Mouse (Mus musculus): ENCODE measurements around the gene Tpst1. TPM values are rescaled to one million over a fixed set of nuclear protein-coding genes. Genes with fewer than 3 reads are reported as not detected.
A peak's percentile ranks its signal among the peaks of the same experiment; 100 is the strongest.

Gene Tpst1
- polyA plus RNA-seq, 1 experiment from 2014 or later = 55.6 TPM

DNA sequence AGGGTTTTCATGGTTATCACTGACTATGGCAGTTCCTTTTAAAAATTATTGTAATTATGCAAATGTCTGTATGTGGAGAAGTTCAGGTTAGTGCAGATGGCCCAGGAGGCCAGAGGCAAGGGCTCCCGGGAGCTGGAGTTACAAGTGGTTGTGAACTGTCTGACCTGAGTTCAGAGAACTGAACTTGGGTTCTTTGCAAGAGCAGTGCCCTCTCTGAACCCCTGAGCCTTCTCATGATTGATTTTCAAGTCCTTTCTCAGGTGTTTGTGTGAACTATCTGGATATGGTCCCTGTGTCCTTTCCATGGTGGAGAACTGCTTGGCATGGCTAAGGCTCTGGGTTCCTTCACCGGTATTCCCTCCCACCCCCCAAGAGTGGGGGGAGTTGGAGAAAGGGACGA lies 29.4 kb upstream of the Tpst1 start:
- Histone ChIP-seq H3K9me3 (no peaks in the 10 kb centered on the region), H3K27ac (replicated peaks) (no peak overlapping the region), H3K36me3 (replicated peaks) (peaks cover 92% of the 10 kb centered on the region), H3K4me1 (0 out of 2 replicates have a peak, but pooled peaks cover 5% of the 10 kb centered on the region), H3K4me3 (no peak overlapping the region), H3K27me3 (replicated peaks; ENCODE audit: low read depth, poor library complexity, severe bottlenecking) (no peaks in the 10 kb centered on the region)
- 90% methylated on average over 3 of the region's 3 CpGs for WGBS
- DNase-seq (ENCODE audit: low spot score) = no peak

DNA sequence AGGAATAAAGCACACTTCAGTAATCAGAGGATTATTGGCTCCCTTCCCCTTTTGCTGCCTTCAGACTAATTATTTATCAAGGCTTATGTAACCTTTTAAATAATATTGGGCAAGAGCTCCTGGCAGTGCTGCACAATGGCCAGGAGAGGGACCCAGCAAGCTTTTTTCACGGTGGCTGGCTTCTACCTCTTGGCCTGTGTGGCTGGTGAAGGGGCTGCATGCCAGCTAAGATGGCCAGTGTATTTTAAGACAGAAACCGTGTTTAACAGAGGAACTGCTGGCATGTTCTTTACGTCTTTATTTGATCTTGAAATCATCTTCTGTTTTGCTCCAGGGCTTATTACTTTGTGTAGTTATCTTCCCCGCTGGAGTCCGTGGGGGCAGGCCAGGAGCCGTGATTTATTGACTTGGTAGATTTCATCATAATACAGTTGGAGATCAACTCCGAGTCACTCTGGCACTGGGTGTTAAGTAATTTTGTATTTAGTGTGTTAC lies 28.9 kb upstream of the Tpst1 start:
- no peaks in the 10 kb centered on the region for H3K27me3 ChIP-seq (replicated peaks; ENCODE audit: low read depth, poor library complexity, severe bottlenecking)
- 0 out of 2 replicates have a peak, but pooled peaks cover 5% of the 10 kb centered on the region for H3K4me1 ChIP-seq
- DNase-seq (ENCODE audit: low spot score) = no peak
- H3K4me3 ChIP-seq = no peak overlapping the region
- H3K9me3 ChIP-seq = no peaks in the 10 kb centered on the region
- no peak overlapping the region for H3K27ac ChIP-seq (replicated peaks)
- 85% methylated on average over 7 of the region's 7 CpGs for WGBS
- H3K36me3 ChIP-seq (replicated peaks) = peaks cover 95% of the 10 kb centered on the region

DNA sequence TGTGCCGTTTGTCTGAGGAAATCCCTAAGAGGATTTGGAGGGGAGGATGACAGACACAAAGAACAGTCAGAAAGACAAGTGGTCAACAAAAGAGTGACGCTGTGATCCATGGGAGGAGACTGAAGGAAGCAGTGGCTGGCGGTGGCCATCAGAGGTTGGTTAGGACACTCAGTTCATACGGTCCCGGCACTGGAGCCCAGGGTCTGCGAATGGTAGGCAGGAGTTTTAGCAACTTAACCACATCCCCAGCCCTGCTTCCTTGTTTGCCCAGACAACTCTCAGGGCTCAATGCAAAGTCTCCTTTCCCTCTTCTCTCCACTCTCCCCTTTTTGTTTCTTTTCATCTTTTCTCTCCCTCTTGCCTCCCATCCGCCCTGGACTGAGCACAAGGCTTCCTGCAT lies 27.0 kb upstream of the Tpst1 start:
- Histone ChIP-seq H3K27me3 (replicated peaks; ENCODE audit: low read depth, poor library complexity, severe bottlenecking) (no peaks in the 10 kb centered on the region), H3K36me3 (replicated peaks) (peaks cover 92% of the 10 kb centered on the region), H3K9me3 (no peaks in the 10 kb centered on the region), H3K27ac (replicated peaks) (no peak overlapping the region), H3K4me3 (no peak overlapping the region), H3K4me1 (0 out of 2 replicates have a peak, but pooled peaks cover 5% of the 10 kb centered on the region)
- DNase-seq (ENCODE audit: low spot score) = no peak
- WGBS = 88% methylated on average over 7 of the region's 7 CpGs

DNA sequence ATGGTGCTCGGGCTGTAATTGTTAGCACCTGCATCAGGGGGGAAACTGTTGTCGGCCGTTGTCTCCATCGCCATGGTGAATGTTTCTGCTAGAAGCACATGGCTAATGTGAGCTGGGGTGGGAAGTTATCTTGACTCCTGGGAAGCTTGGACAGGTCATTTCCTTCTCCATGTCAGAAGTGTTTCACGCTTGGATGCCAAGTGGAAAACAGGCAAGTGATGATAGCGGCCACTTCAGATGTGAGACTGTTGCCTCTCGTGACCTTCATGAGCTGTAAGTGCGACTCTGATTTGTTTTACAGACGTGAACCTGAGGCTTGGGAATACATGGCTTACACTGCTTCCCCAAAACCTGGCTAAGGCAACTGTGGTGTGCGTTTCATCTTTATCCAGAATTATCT lies 26.5 kb upstream of the Tpst1 start:
- no peaks in the 10 kb centered on the region for H3K9me3 ChIP-seq
- no peak overlapping the region for H3K27ac ChIP-seq (replicated peaks)
- peak; percentile 20 for DNase-seq (ENCODE audit: low spot score)
- WGBS = 88% methylated on average over 10 of the region's 10 CpGs
- H3K4me3 ChIP-seq = no peak overlapping the region
- no peaks in the 10 kb centered on the region for H3K27me3 ChIP-seq (replicated peaks; ENCODE audit: low read depth, poor library complexity, severe bottlenecking)
- 0 out of 2 replicates have a peak, but pooled peaks cover 5% of the 10 kb centered on the region for H3K4me1 ChIP-seq
- H3K36me3 ChIP-seq (replicated peaks) = peaks cover 92% of the 10 kb centered on the region

DNA sequence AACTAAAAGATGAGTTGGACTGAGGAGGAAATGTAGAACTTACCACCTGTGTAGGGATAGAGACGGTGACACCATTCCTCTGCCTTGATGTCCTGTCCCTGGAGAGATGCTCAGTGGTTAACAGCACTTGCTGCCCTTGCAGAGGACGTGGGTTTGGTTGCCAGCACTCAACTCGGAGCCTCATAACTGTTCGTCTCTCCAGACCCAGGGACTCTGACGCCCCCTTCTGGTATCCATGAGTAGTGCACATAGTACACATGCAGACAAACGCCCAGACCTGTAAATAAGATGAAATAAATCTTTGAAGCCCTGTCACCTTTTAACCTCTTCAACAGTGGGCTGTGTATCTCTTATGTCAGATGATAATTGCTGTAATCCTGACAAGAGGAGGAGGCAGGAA lies 26.1 kb upstream of the Tpst1 start:
- Histone ChIP-seq H3K9me3 (no peaks in the 10 kb centered on the region), H3K4me3 (no peak overlapping the region), H3K4me1 (0 out of 2 replicates have a peak, but pooled peaks cover 5% of the 10 kb centered on the region), H3K36me3 (replicated peaks) (peaks cover 92% of the 10 kb centered on the region), H3K27ac (replicated peaks) (no peak overlapping the region), H3K27me3 (replicated peaks; ENCODE audit: low read depth, poor library complexity, severe bottlenecking) (no peaks in the 10 kb centered on the region)
- WGBS = 80% methylated on average over 6 of the region's 6 CpGs
- no peak for DNase-seq (ENCODE audit: low spot score)

DNA sequence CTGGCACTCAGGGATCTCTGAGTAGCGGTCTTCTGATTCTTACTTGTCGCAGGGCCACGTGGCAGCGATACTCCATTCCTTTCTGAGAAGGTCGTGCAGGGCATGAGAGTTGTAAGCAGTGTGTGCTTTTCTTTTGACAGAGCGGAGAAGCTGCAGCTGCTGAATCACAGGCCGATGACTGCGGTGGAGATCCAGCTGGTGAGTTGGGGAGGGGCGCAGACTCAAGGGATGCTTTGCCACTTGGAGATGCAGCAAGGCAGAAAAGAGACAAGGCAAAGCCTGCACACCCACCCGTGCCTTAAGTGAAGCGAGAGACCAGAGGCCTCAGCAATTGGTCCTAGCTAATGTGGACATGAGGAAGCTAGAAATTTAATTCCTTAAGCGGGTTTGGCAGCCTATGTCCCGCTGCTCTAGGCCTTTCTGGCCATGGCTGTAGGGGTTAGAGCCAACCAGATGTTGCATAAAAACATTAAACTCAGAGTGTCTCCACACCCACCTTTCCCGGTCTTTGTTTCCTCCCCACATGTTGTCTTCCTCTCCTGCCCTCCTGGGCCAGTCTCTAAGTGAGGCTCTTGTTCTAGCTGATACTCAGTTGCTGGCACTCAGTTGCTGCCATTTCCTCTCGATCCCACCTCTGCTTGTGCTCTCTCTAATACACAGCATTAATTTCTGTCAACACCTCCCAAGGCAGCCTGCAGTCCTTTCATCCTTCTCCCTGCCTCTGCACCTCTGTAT lies 24.2 kb upstream of the Tpst1 start:
- Histone ChIP-seq H3K27me3 (replicated peaks; ENCODE audit: low read depth, poor library complexity, severe bottlenecking) (no peaks in the 10 kb centered on the region), H3K4me1 (0 out of 2 replicates have a peak, but pooled peaks cover 5% of the 10 kb centered on the region), H3K36me3 (replicated peaks) (peaks cover 86% of the 10 kb centered on the region), H3K9me3 (no peaks in the 10 kb centered on the region), H3K4me3 (no peak overlapping the region), H3K27ac (replicated peaks) (no peak overlapping the region)
- no peak for DNase-seq (ENCODE audit: low spot score)
- WGBS = 91% methylated on average over 15 of the region's 15 CpGs

DNA sequence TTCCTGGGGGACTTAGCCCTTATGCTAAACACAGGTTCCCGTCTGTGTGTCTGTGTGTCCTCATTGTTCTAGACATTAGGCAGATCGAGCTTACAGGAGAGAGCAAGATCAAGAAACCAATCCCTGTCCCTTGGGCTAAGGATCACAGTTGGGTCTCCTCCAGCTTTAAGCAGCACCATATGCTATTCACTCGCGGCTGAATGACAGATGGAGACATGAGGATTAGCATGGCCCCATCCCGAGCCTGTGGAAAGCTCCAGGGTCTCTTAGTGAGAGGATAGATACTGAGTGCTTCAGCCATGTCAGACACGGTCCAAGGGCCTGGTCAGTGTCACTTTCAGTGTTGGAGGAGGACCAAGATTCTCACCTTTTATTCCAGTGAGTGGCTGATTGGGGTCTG lies 22.7 kb upstream of the Tpst1 start:
- H3K36me3 ChIP-seq (replicated peaks) = peaks cover 84% of the 10 kb centered on the region
- no peak for DNase-seq (ENCODE audit: low spot score)

DNA sequence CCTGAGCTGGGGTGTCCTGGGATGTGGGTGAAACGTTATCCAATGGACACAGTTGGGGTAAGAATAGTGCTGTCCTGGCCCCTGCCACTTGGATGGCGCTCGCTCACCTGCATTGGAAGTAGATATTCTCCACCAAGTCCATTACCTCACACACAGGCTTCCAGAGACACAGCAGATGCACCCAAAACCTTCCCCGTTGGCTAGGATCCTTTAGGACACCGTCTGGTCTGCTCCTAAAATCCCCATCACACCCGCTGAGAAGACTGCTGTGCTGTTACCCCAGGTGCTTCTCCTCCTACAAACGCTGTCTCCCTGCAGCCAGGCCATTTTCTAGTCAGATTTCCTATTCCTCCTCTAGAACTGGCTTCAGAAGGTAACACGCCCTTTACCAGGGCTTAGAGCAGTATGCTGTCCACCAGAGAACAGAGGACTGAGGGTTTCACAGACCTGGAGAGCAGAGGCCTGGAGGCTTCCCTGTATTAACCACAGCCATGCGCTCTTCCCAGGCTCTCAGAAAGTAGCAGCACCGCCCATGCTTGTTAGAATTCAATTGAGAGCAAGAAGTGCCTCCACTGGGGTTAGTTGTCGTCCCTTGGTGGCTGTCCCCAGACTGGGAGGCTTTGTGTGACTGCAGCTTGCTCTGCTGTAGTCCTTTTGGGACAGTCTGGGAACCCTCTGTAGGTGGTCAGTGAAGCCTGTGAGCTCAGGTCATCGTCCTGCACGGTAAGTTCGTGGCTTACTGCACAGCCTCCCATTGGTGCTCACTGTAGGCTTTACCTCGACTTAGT lies 21.9 kb upstream of the Tpst1 start:
- peaks cover 80% of the 10 kb centered on the region for H3K36me3 ChIP-seq (replicated peaks)
- no peaks in the 10 kb centered on the region for H3K27me3 ChIP-seq (replicated peaks; ENCODE audit: low read depth, poor library complexity, severe bottlenecking)
- no peaks in the 10 kb centered on the region for H3K9me3 ChIP-seq
- DNase-seq (ENCODE audit: low spot score) = no peak
- no peaks in the 10 kb centered on the region for H3K4me1 ChIP-seq
- H3K4me3 ChIP-seq = no peak overlapping the region
- 83% methylated on average over 15 of the region's 15 CpGs for WGBS
- H3K27ac ChIP-seq (replicated peaks) = no peak overlapping the region

More for the DNA sequence above, 22.7 kb upstream of the Tpst1 start:
- Histone ChIP-seq H3K27ac (replicated peaks) (no peak overlapping the region), H3K27me3 (replicated peaks; ENCODE audit: low read depth, poor library complexity, severe bottlenecking) (no peaks in the 10 kb centered on the region), H3K4me1 (0 out of 2 replicates have a peak, but pooled peaks cover 5% of the 10 kb centered on the region), H3K4me3 (no peak overlapping the region), H3K9me3 (no peaks in the 10 kb centered on the region)
- 78% methylated on average over 6 of the region's 6 CpGs for WGBS

DNA sequence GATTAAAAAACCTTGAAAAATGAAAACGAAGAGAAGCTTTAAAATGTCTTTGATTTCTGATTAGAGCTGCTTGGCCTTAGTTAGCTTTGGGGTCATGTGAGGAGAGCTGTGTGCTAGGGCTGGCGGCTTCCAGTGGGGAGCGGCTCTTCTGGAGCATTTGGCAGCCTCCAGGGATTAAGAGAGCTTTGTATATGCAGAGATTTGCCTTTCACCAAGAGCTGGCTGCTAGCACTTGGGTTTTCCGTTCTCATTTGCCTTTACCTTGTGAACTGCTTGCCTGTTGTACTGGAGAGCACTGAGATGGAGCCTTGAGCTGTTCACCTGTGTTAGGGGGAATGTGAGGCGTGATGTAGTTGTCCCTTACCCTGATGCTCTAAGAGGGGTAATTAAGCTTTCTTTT lies 20.6 kb upstream of the Tpst1 start:
- no peaks in the 10 kb centered on the region for H3K27me3 ChIP-seq (replicated peaks; ENCODE audit: low read depth, poor library complexity, severe bottlenecking)
- no peak overlapping the region for H3K4me3 ChIP-seq
- no peak for DNase-seq (ENCODE audit: low spot score)
- no peaks in the 10 kb centered on the region for H3K9me3 ChIP-seq
- H3K4me1 ChIP-seq = no peaks in the 10 kb centered on the region
- no peak overlapping the region for H3K27ac ChIP-seq (replicated peaks)
- 83% methylated on average over 5 of the region's 5 CpGs for WGBS
- H3K36me3 ChIP-seq (replicated peaks) = peaks cover 68% of the 10 kb centered on the region

DNA sequence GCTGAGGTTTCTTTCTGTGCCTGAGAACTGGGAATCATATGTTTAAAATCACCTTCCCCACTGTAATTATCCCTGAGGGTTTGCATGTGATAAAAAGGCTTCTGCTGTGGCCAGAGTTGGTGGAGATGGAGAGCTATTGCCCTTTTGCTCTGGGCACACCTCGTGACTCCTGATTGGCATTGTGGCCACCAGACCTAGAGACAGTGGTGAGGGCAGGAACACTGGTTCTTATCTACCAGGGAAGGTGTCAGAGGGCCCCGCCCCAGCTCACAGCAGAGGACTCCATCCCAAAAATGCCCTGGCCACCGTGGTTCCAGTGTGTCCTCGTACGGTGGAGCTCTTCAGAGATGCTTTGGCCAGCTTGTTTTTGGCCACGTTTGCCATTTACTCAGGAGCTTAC lies 20.2 kb upstream of the Tpst1 start:
- H3K27me3 ChIP-seq (replicated peaks; ENCODE audit: low read depth, poor library complexity, severe bottlenecking) = no peaks in the 10 kb centered on the region
- no peak overlapping the region for H3K27ac ChIP-seq (replicated peaks)
- 89% methylated on average over 6 of the region's 6 CpGs for WGBS
- H3K36me3 ChIP-seq (replicated peaks) = peaks cover 65% of the 10 kb centered on the region
- DNase-seq (ENCODE audit: low spot score) = no peak
- no peaks in the 10 kb centered on the region for H3K4me1 ChIP-seq
- H3K4me3 ChIP-seq = no peak overlapping the region
- no peaks in the 10 kb centered on the region for H3K9me3 ChIP-seq

DNA sequence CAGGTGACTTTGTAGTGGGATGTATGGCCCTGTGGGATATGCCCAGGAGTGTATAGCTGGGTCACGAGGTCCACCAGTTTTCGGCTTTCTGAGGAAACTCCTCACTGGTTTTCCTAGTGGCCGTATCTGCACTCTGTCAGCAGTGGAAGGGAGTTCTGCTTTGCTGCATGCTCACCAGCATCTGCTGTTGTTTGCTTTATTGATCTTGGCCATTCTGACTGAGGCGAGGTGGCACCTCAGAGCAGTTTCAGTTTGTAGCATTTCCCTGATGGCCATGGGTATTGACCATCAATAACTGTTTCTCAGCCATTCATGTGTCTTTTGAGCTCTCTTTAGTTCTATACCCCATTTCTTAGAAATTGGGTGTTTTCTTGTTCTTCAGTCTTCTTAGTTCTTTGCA lies 17.4 kb upstream of the Tpst1 start:
- H3K36me3 ChIP-seq (replicated peaks) = peaks cover 69% of the 10 kb centered on the region
- no peaks in the 10 kb centered on the region for H3K4me1 ChIP-seq
- DNase-seq (ENCODE audit: low spot score) = no peak
- H3K4me3 ChIP-seq = no peak overlapping the region
- 90% methylated on average over 4 of the region's 4 CpGs for WGBS
- H3K9me3 ChIP-seq = no peaks in the 10 kb centered on the region
- H3K27ac ChIP-seq (replicated peaks) = no peak overlapping the region
- H3K27me3 ChIP-seq (replicated peaks; ENCODE audit: low read depth, poor library complexity, severe bottlenecking) = no peaks in the 10 kb centered on the region

DNA sequence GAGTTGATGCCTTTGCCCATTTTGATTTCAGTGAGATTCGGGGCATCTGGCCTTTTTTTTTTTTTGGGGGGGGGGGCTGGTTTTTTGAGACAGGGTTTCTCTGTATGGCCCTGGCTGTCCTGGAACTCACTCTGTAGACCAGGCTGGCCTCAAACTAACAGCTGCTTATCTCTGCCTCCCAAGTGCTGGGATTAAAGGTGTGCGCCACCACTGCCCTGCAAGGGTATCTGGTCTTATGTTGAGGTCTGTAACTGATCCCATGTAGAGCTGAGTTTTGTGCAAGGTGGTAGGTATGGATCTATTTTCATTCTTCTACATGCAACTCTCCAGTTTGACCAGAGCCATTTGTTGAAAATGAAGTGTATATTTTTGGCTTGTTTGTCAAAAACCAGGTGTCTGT lies 16.8 kb upstream of the Tpst1 start:
- Histone ChIP-seq H3K4me1 (no peaks in the 10 kb centered on the region), H3K36me3 (replicated peaks) (peaks cover 67% of the 10 kb centered on the region)

More for the DNA sequence above, 16.8 kb upstream of the Tpst1 start:
- 90% methylated on average over 2 of the region's 2 CpGs for WGBS
- H3K27me3 ChIP-seq (replicated peaks; ENCODE audit: low read depth, poor library complexity, severe bottlenecking) = no peaks in the 10 kb centered on the region
- DNase-seq (ENCODE audit: low spot score) = no peak
- no peaks in the 10 kb centered on the region for H3K9me3 ChIP-seq
- no peak overlapping the region for H3K27ac ChIP-seq (replicated peaks)
- H3K4me3 ChIP-seq = no peak overlapping the region

Measured in embryonic facial prominence, embryonic 10.5 days (tissue).